7 mouse cellular contexts compared by ENCODE assay signal in genomic region chr17:45734333-45734732, GRCm38 (mm10). TPM values are rescaled to one million over a fixed set of nuclear protein-coding genes. Genes with fewer than 3 reads are reported as not detected.
DNase-seq lines count a peak whose midpoint lies in the region; ATAC-seq and TF ChIP-seq lines count a peak whose summit lies in the region.

No protein-coding gene starts in this region.

- no peaks in the 10 kb centered on the region for H3K36me3 ChIP-seq in lung, embryonic 14.5 days (ENCODE audit: insufficient read depth)
- no peaks in the 10 kb centered on the region for H3K36me3 ChIP-seq in forebrain, embryonic 13.5 days (ENCODE audit: poor library complexity, severe bottlenecking)
- no peaks in the 10 kb centered on the region for H3K36me3 ChIP-seq in limb, embryonic 13.5 days

- H3K4me3 ChIP-seq in lung, embryonic 14.5 days (ENCODE audit: low read depth, low read length) = peak overlapping the region; percentile 36; the same call in 1 of the 2 replicates
- H3K4me3 ChIP-seq in lung, adult 2 months (replicated peaks; ENCODE audit: extremely low read depth, low read depth, low read length) = no peak overlapping the region
- peak overlapping the region; percentile 40 for H3K4me3 ChIP-seq in forebrain, embryonic 13.5 days
- H3K4me3 ChIP-seq in limb, embryonic 13.5 days = peak overlapping the region; percentile 43

- no peak for DNase-seq in lung, embryonic 14.5 days
- DNase-seq in lung, adult 2 months = no peak
- DNase-seq in retina, postnatal 1 day = peak; percentile 82
- no peak for DNase-seq in left cerebral cortex, adult 8-10 months (ENCODE audit: low spot score in 2 of 2)
- DNase-seq in adipocyte (ENCODE audit: low spot score) = no peak

- TF ChIP-seq CTCF in lung, embryonic 14.5 days (IDR thresholded peaks at IDR 0.05; ENCODE audit: low read depth) = no peak
- TF ChIP-seq CTCF in lung, adult 2 months (IDR thresholded peaks at IDR 0.05; ENCODE audit: insufficient read depth, low read length) = no peak

- WGBS in lung, embryonic 14.5 days = 21% methylated on average over 3 of the region's 3 CpGs
- 74% methylated on average over 3 of the region's 3 CpGs for WGBS in lung, adult 2 months
- WGBS in forebrain, embryonic 13.5 days = 4% methylated on average over 3 of the region's 3 CpGs
- 21% methylated on average over 3 of the region's 3 CpGs for WGBS in limb, embryonic 13.5 days

- H3K4me2 ChIP-seq in lung, embryonic 14.5 days = peak overlapping the region; percentile 79
- peak overlapping the region; percentile 78 for H3K4me2 ChIP-seq in forebrain, embryonic 13.5 days
- H3K4me2 ChIP-seq in limb, embryonic 13.5 days (replicated peaks) = peak overlapping the region; percentile 84

- peaks cover 32% of the 10 kb centered on the region for H3K4me1 ChIP-seq in lung, embryonic 14.5 days (ENCODE audit: insufficient read depth)
- peaks cover 11% of the 10 kb centered on the region for H3K4me1 ChIP-seq in lung, adult 2 months (ENCODE audit: control insufficient read depth, insufficient read depth, low read length)
- H3K4me1 ChIP-seq in forebrain, embryonic 13.5 days = peaks cover 43% of the 10 kb centered on the region
- H3K4me1 ChIP-seq in limb, embryonic 13.5 days = peaks cover 44% of the 10 kb centered on the region

- no peak for ATAC-seq in lung, embryonic 14.5 days (ENCODE audit: insufficient read depth)
- ATAC-seq in forebrain, embryonic 13.5 days = no peak
- ATAC-seq in limb, embryonic 13.5 days (ENCODE audit: low FRiP score, low read depth) = no peak

- H3K9ac ChIP-seq in lung, embryonic 14.5 days = peak overlapping the region; percentile 54
- H3K9ac ChIP-seq in forebrain, embryonic 13.5 days = peak overlapping the region; percentile 68
- H3K9ac ChIP-seq in limb, embryonic 13.5 days = peak overlapping the region; percentile 72; the same call in 1 of the 2 replicates

- H3K27ac ChIP-seq in lung, embryonic 14.5 days (ENCODE audit: low read depth) = peak overlapping the region; percentile 3; the same call in 1 of the 2 replicates
- H3K27ac ChIP-seq in forebrain, embryonic 13.5 days = peak overlapping the region; percentile 83
- 0 out of 2 replicates have a peak overlapping the region, but pooled peaks have one; percentile 33 for H3K27ac ChIP-seq in limb, embryonic 13.5 days

- TF ChIP-seq POLR2A in lung, adult 2 months (IDR thresholded peaks at IDR 0.05; ENCODE audit: borderline replicate concordance, extremely low read depth, low read depth, low read length) = no peak

- H3K27me3 ChIP-seq in lung, embryonic 14.5 days (ENCODE audit: insufficient read depth, low read length) = 0 out of 2 replicates have a peak, but pooled peaks cover 3% of the 10 kb centered on the region
- H3K27me3 ChIP-seq in forebrain, embryonic 13.5 days = peaks cover 20% of the 10 kb centered on the region; the same call in 1 of the 2 replicates
- H3K27me3 ChIP-seq in limb, embryonic 13.5 days = peaks cover 20% of the 10 kb centered on the region; the same call in 1 of the 2 replicates

- H3K9me3 ChIP-seq in lung, embryonic 14.5 days (ENCODE audit: low read depth, low read length) = no peaks in the 10 kb centered on the region
- no peaks in the 10 kb centered on the region for H3K9me3 ChIP-seq in forebrain, embryonic 13.5 days (replicated peaks)
- H3K9me3 ChIP-seq in limb, embryonic 13.5 days = no peaks in the 10 kb centered on the region

RNA-seq across cellular contexts. Expression of gene 1600014C23Rik, which starts 0.7 kb away (rescaled TPM):
- polyA plus RNA-seq in lung, embryonic 14.5 days (2014; fragmentation: Nextera tagmentation; extraction: Ambion mirVana) = not detected in 2 replicates
- not detected in 2 replicates for polyA plus RNA-seq in lung, adult 2 months (2012; rRNA removed)
- polyA plus RNA-seq in forebrain, embryonic 13.5 days (2015; fragmentation: Nextera tagmentation; extraction: Ambion mirVana) = 0.48 TPM in 1 of 2 replicates, not detected in the other
- not detected in 2 replicates for polyA plus RNA-seq in limb, embryonic 13.5 days (2015; fragmentation: Nextera tagmentation; extraction: Ambion mirVana)
- 1 to 10 TPM in 1 of 4 experiments, under 1 TPM in 1, not detected in 2; 0.73 to 1.1 TPM for total RNA-seq in left cerebral cortex, adult 8-10 months (2022)

RNA-seq across cellular contexts. Expression of gene Tmem63b, which starts 47.6 kb away (rescaled TPM):
- 29.7 and 31.3 TPM in 2 replicates for polyA plus RNA-seq in lung, embryonic 14.5 days (2014; fragmentation: Nextera tagmentation; extraction: Ambion mirVana)
- 163 and 173 TPM in 2 replicates for polyA plus RNA-seq in lung, adult 2 months (2012; rRNA removed)
- polyA plus RNA-seq in forebrain, embryonic 13.5 days (2015; fragmentation: Nextera tagmentation; extraction: Ambion mirVana) = 91.1 and 92.9 TPM in 2 replicates
- 33.1 and 36.7 TPM in 2 replicates for polyA plus RNA-seq in limb, embryonic 13.5 days (2015; fragmentation: Nextera tagmentation; extraction: Ambion mirVana)
- 100 to 1,000 TPM; 157 to 171 (median 165) TPM for total RNA-seq in left cerebral cortex, adult 8-10 months (2022)

RNA-seq across cellular contexts. Expression of gene Mrpl14, which starts 48.2 kb away (rescaled TPM):
- polyA plus RNA-seq in lung, embryonic 14.5 days (2014; fragmentation: Nextera tagmentation; extraction: Ambion mirVana) = 162 and 168 TPM in 2 replicates
- 131 and 171 TPM in 2 replicates for polyA plus RNA-seq in lung, adult 2 months (2012; rRNA removed)
- 116 and 125 TPM in 2 replicates for polyA plus RNA-seq in forebrain, embryonic 13.5 days (2015; fragmentation: Nextera tagmentation; extraction: Ambion mirVana)
- 136 and 140 TPM in 2 replicates for polyA plus RNA-seq in limb, embryonic 13.5 days (2015; fragmentation: Nextera tagmentation; extraction: Ambion mirVana)
- 10 to 100 TPM; 40.5 to 45.5 (median 42.1) TPM for total RNA-seq in left cerebral cortex, adult 8-10 months (2022)

Comparison
In these comparisons a context has a peak if more than half of its experiments do, and no peak if none do; other contexts are left out.
1. H3K27ac ChIP-seq: peak in every context shown above with its lines; median percentile 83 in forebrain, embryonic 13.5 days; 33 in limb, embryonic 13.5 days; 3 in lung, embryonic 14.5 days.